Mouse (Mus musculus): ENCODE measurements around the gene Stard9.

DNA sequence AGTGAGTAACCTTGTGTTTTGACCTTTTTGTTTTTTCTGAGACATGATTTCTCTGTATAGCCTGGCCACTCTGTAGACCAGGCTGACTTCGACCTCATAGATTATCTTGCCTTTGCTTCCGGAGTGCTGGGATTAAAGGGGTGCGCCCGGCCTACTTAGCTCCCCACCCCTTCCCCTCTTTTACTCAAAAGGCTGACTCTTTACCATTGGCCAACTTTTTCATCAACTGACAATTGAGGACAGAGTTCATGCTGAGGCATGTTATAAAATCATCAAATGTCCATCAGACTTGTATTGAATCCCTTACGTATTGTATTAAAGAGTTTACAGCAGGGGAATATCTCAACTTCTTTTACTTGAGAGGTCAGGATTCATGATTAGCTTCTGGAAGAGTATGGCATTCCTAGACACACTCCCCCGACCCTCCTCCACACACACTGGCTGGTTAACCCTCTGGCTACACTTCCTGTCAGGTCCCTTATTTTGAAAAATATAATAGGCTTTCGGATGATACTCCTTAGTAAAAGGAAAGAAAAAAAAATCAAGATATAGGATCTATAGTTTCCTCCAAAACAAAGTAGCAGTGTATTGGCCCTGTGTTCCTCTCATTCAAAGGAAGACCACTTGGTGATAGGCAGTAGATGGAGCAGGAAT, 103.1 kb downstream of the Stard9 start:
- TF ChIP-seq CTCF (IDR thresholded peaks at IDR 0.05; ENCODE audit: low read depth) = no peak
- TF ChIP-seq EP300 (IDR thresholded peaks at IDR 0.05; ENCODE audit: low read depth) = no peak
